Mouse (Mus musculus): ENCODE measurements at regions not wholly inside any gene's neighbourhood (a gene's known extent, or its start where the extent isn't known, plus 50 kb on each side); places are given as distances from the start of the nearest gene placed in this dataset.

- no peak for DNase-seq
These were observed 481.4 kb downstream of the Nuf2 start for GRCm38 (mm10) chr1:169049846-169050245.

GRCm38 (mm10) chr1:169046791-169047525 lies 484.3 kb downstream of the Nuf2 start:
- DNase-seq, result no peak

- no peak for DNase-seq
These were observed 497.7 kb downstream of the Nuf2 start for GRCm38 (mm10) chr1:169033517-169033916.

- DNase-seq, result no peak
These were observed 499.3 kb downstream of the Nuf2 start for GRCm38 (mm10) chr1:169031849-169032542.

- DNase-seq, result no peak
These were observed 503.6 kb downstream of the Nuf2 start for GRCm38 (mm10) chr1:169027706-169028105.

- no peak for DNase-seq
These were observed 504.0 kb downstream of the Nuf2 start for GRCm38 (mm10) chr1:169027241-169027640.

GRCm38 (mm10) chr1:169024531-169024930 lies 506.7 kb downstream of the Nuf2 start:
- DNase-seq, result no peak

- no peak for DNase-seq
These were observed 539.6 kb downstream of the Nuf2 start for GRCm38 (mm10) chr1:168991506-168992244.

- DNase-seq, result no peak
These were observed 543.1 kb upstream of the Pbx1 start for GRCm38 (mm10) chr1:168975037-168975698.

GRCm38 (mm10) chr1:168969402-168969801 lies 537.3 kb upstream of the Pbx1 start:
- DNase-seq, result no peak

- no peak for DNase-seq
These were observed 535.3 kb upstream of the Pbx1 start for GRCm38 (mm10) chr1:168967334-168967733.

- no peak for DNase-seq
These were observed 532.4 kb upstream of the Pbx1 start for GRCm38 (mm10) chr1:168964467-168964904.

- DNase-seq, result no peak
These were observed 518.9 kb upstream of the Pbx1 start for GRCm38 (mm10) chr1:168950947-168951346.

- no peak for DNase-seq
These were observed 492.2 kb upstream of the Pbx1 start for GRCm38 (mm10) chr1:168924100-168924815.

GRCm38 (mm10) chr1:168918331-168919076 lies 486.4 kb upstream of the Pbx1 start:
- no peak for DNase-seq

GRCm38 (mm10) chr1:168908684-168909175 lies 476.7 kb upstream of the Pbx1 start:
- no peak for DNase-seq

GRCm38 (mm10) chr1:168908192-168908591 lies 476.1 kb upstream of the Pbx1 start:
- no peak for DNase-seq

- no peak for DNase-seq
These were observed 466.4 kb upstream of the Pbx1 start for GRCm38 (mm10) chr1:168898483-168898882.

GRCm38 (mm10) chr1:168861577-168861976 lies 429.5 kb upstream of the Pbx1 start:
- no peak for DNase-seq

GRCm38 (mm10) chr1:168823184-168823583 lies 391.1 kb upstream of the Pbx1 start:
- no peak for DNase-seq

GRCm38 (mm10) chr1:168818381-168818780 lies 386.3 kb upstream of the Pbx1 start:
- no peak for DNase-seq

Data from cerebellum, adult 18-20 months (tissue).